Mouse (Mus musculus): Measurements from ENCODE around the gene Fam162b. TPM values are rescaled to one million over a fixed set of nuclear protein-coding genes. Genes with fewer than 3 reads are reported as not detected.
A peak's percentile ranks its signal among the peaks of the same experiment; 100 is the strongest.

Gene Fam162b
- total and polyA plus RNA-seq, 2 experiments from 2014 or later: 2.1 TPM; not detected in 1

DNA sequence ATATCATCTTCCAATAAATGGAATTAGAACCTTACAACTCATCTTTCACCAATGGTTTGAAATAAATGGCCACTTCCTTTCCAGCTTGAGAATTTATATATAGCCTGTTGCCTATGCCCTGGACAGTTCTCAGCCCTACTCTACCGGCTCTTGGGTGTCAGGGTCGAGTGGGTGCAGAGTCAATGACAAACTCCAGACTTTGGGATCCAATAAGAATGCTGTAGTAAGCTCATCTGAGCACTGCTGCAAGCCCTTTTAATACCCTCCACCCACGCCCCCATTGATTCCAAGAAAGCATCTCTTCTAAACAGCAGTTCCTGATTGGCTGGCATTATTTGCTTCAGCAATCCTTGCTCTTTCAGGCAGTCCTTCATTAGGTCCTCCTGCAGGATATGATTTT, 23.1 kb upstream of the Fam162b start:
- WGBS: 75% methylated on average over 3 of the region's 3 CpGs
- Histone ChIP-seq H3K4me3 (ENCODE audit: low read length) (no peak overlapping the region), H3K4me2 (ENCODE audit: low read depth, low read length) (no peak overlapping the region), H3K4me1 (ENCODE audit: insufficient read depth, low read length) (no peaks in the 10 kb centered on the region), H3K9ac (replicated peaks; ENCODE audit: low read length) (no peak overlapping the region), H3K27me3 (ENCODE audit: insufficient read depth, low read length) (no peaks in the 10 kb centered on the region), H3K27ac (no peak overlapping the region), H3K9me3 (ENCODE audit: low read length) (no peaks in the 10 kb centered on the region), H3K36me3 (ENCODE audit: insufficient read depth, low read length) (no peaks in the 10 kb centered on the region)
- no peak for ATAC-seq
- no peak for DNase-seq (ENCODE audit: low spot score)
- no peak for TF ChIP-seq CTCF (IDR thresholded peaks at IDR 0.05; ENCODE audit: low read depth)

GRCm38 (mm10) chr10:51611969-51612682, 21.8 kb upstream of the Fam162b start:
- Histone ChIP-seq H3K9ac (replicated peaks; ENCODE audit: low read length) (no peak overlapping the region), H3K9me3 (ENCODE audit: low read length) (no peaks in the 10 kb centered on the region), H3K36me3 (ENCODE audit: insufficient read depth, low read length) (no peaks in the 10 kb centered on the region), H3K4me1 (ENCODE audit: insufficient read depth, low read length) (no peaks in the 10 kb centered on the region), H3K27ac (no peak overlapping the region), H3K4me2 (ENCODE audit: low read depth, low read length) (no peak overlapping the region), H3K27me3 (ENCODE audit: insufficient read depth, low read length) (no peaks in the 10 kb centered on the region), H3K4me3 (ENCODE audit: low read length) (no peak overlapping the region)
- ATAC-seq (no peak), DNase-seq (ENCODE audit: low spot score) (no peak)
- 83% methylated on average over 9 of the region's 9 CpGs for WGBS
- no peak for TF ChIP-seq CTCF (IDR thresholded peaks at IDR 0.05; ENCODE audit: low read depth)

- no peaks in the 10 kb centered on the region for H3K9me3 ChIP-seq (ENCODE audit: low read length)
- DNase-seq (ENCODE audit: low spot score) (no peak), ATAC-seq (no peak)
- TF ChIP-seq CTCF (IDR thresholded peaks at IDR 0.05; ENCODE audit: low read depth): no peak
- no peak overlapping the region for H3K27ac ChIP-seq
- H3K27me3 ChIP-seq (ENCODE audit: insufficient read depth, low read length): no peaks in the 10 kb centered on the region
- H3K4me3 ChIP-seq (ENCODE audit: low read length): no peak overlapping the region
- 63% methylated on average over 4 of the region's 4 CpGs for WGBS
- H3K4me1 ChIP-seq (ENCODE audit: insufficient read depth, low read length): no peaks in the 10 kb centered on the region
- no peak overlapping the region for H3K4me2 ChIP-seq (ENCODE audit: low read depth, low read length)
- H3K36me3 ChIP-seq (ENCODE audit: insufficient read depth, low read length): no peaks in the 10 kb centered on the region
- no peak overlapping the region for H3K9ac ChIP-seq (replicated peaks; ENCODE audit: low read length)
Measured at GRCm38 (mm10) chr10:51609741-51610425, 19.6 kb upstream of the Fam162b start.

GRCm38 (mm10) chr10:51596928-51597635, 6.8 kb upstream of the Fam162b start:
- no peaks in the 10 kb centered on the region for H3K27me3 ChIP-seq (ENCODE audit: insufficient read depth, low read length)
- TF ChIP-seq CTCF (IDR thresholded peaks at IDR 0.05; ENCODE audit: low read depth): no peak
- H3K4me3 ChIP-seq (ENCODE audit: low read length): no peak overlapping the region
- no peak overlapping the region for H3K9ac ChIP-seq (replicated peaks; ENCODE audit: low read length)
- DNase-seq (ENCODE audit: low spot score): no peak
- ATAC-seq: no peak
- WGBS: 84% methylated on average over 9 of the region's 9 CpGs
- no peaks in the 10 kb centered on the region for H3K9me3 ChIP-seq (ENCODE audit: low read length)
- no peaks in the 10 kb centered on the region for H3K36me3 ChIP-seq (ENCODE audit: insufficient read depth, low read length)
- H3K4me2 ChIP-seq (ENCODE audit: low read depth, low read length): no peak overlapping the region
- no peaks in the 10 kb centered on the region for H3K4me1 ChIP-seq (ENCODE audit: insufficient read depth, low read length)
- no peak overlapping the region for H3K27ac ChIP-seq

DNA sequence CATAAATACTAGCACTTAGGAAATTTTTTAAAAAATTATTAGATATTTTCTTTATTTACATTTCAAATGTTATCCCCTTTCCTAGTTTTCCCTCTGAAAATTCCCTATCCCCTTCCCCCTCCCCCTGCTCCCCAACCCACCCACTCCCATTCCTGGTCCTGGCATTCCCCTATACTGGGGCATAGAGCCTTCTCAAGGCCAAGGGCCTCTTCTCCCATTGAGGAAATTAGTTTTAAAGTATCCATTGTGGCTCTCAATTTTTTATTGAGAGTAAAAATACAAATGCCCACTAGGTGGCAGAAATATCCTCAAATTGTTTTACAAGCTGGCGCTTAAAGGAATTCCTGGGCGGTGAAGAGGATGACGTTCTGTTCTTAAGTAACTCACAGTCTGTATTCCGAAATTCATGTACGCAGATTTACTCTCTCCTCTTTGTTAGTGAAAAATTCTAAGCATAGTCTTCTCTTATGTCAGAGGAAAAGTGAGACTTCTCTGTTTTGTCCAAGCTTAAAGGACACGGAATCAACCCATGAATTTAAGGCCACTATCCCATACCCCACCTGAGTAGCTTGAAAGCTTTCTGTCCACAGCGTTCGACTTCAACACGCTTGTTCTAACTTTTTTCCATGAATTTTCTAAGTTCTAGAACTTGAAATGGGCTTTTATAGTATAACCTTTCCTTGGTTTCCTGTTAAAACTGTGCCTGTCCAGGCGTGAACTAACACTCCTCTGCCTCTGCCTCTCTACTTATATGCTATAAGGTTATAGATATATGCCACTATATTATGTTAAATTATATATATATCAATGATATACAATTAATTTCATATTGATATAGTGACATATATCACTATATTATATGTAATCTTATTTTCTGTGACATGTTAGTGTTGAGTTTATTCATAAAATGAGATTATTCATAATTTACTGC, 4.9 kb upstream of the Fam162b start:
- no peaks in the 10 kb centered on the region for H3K4me1 ChIP-seq (ENCODE audit: insufficient read depth, low read length)
- no peaks in the 10 kb centered on the region for H3K27me3 ChIP-seq (ENCODE audit: insufficient read depth, low read length)
- no peak overlapping the region for H3K4me3 ChIP-seq (ENCODE audit: low read length)
- DNase-seq (ENCODE audit: low spot score) (peak; percentile 89), ATAC-seq (peak; percentile 58; the same call in 1 of the 2 replicates)
- H3K27ac ChIP-seq: no peak overlapping the region
- 0 out of 2 replicates have a peak overlapping the region, but pooled peaks have one; percentile 14 for H3K4me2 ChIP-seq (ENCODE audit: low read depth, low read length)
- H3K9ac ChIP-seq (replicated peaks; ENCODE audit: low read length): no peak overlapping the region
- no peaks in the 10 kb centered on the region for H3K36me3 ChIP-seq (ENCODE audit: insufficient read depth, low read length)
- 46% methylated on average over 10 of the region's 10 CpGs for WGBS
- peak; percentile 63 for TF ChIP-seq CTCF (IDR thresholded peaks at IDR 0.05; ENCODE audit: low read depth)
- H3K9me3 ChIP-seq (ENCODE audit: low read length): no peaks in the 10 kb centered on the region

DNA sequence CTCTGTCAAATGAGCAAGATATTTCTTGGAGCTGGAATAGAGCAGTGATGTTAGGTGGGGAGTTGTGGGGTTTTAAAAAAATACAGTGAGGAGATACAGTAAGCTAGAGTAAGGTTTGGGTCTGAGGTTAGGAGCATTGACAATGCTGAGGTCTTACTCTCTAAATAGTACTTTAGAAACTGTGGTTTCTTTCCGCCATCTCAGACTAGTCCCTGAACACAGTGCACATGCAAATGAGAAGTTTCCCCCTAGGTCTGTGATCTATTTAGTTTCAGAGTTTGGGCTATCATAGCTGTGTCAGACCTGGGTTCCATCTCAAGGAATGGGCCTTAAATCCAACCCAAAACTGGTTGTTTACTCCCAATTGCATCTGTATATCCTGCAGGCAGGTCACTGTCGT, 1.3 kb upstream of the Fam162b start:
- H3K4me1 ChIP-seq (ENCODE audit: insufficient read depth, low read length): no peaks in the 10 kb centered on the region
- H3K36me3 ChIP-seq (ENCODE audit: insufficient read depth, low read length): no peaks in the 10 kb centered on the region
- 96% methylated on average over 2 of the region's 2 CpGs for WGBS
- H3K4me3 ChIP-seq (ENCODE audit: low read length): no peak overlapping the region
- H3K4me2 ChIP-seq (ENCODE audit: low read depth, low read length): no peak overlapping the region
- DNase-seq (ENCODE audit: low spot score) (no peak), ATAC-seq (no peak)
- no peak overlapping the region for H3K27ac ChIP-seq
- H3K9ac ChIP-seq (replicated peaks; ENCODE audit: low read length): no peak overlapping the region
- no peaks in the 10 kb centered on the region for H3K27me3 ChIP-seq (ENCODE audit: insufficient read depth, low read length)
- TF ChIP-seq CTCF (IDR thresholded peaks at IDR 0.05; ENCODE audit: low read depth): no peak
- H3K9me3 ChIP-seq (ENCODE audit: low read length): no peaks in the 10 kb centered on the region
